Mouse (Mus musculus) olfactory bulb, adult 2 months (tissue): ENCODE measurements around the gene Itgal.

Experiments
- CTCF ChIP-seq: fragments of 200-500 bp; IDR thresholded peaks from 2 replicates; pipeline ENCODE4 v1.5.1; 2012; ENCODE audit warnings: low read depth, mild to moderate bottlenecking, low read length, moderate library complexity; ENCODE audit not compliant: insufficient read depth
- POLR2A ChIP-seq: fragments of 200-500 bp; IDR thresholded peaks from 2 replicates; pipeline ENCODE4 v1.6.1; 2012; ENCODE audit warnings: mild to moderate bottlenecking, low read depth, low read length, moderate library complexity; ENCODE audit not compliant: insufficient read depth

GRCm38 (mm10) chr7:127273118-127273923 lies 22.7 kb upstream of the Itgal start:
- TF ChIP-seq POLR2A = no peak
- no peak for TF ChIP-seq CTCF
